Mouse (Mus musculus) right cerebral cortex, postnatal 25 days (tissue): ENCODE results near the gene Tmem129.

ENCODE experiments used
- DNase-seq: peaks from one replicate; pipeline ENCODE4 v3.0.0; 2022

Gene Tmem129

GRCm38 (mm10) chr5:33635361-33635760 is 22.9 kb downstream of the Tmem129 start:
- DNase-seq, result no peak

- no peak for DNase-seq
These were observed 25.7 kb downstream of the Tmem129 start for GRCm38 (mm10) chr5:33632526-33632925.

GRCm38 (mm10) chr5:33630615-33631014 is 27.6 kb downstream of the Tmem129 start:
- no peak for DNase-seq

- no peak for DNase-seq
These were observed 28.2 kb downstream of the Tmem129 start for GRCm38 (mm10) chr5:33630061-33630460.

- peak; percentile 100 for DNase-seq
These were observed 28.8 kb downstream of the Tmem129 start, which contains the start of the genes Fam53a and Gm9903 for GRCm38 (mm10) chr5:33629301-33629987. Gene Fam53a, minus strand, starts transcription at chr5:33629635. Gene Gm9903, plus strand, starts transcription at chr5:33629925.

GRCm38 (mm10) chr5:33628820-33629300 is 29.4 kb downstream of the Tmem129 start:
- DNase-seq, result no peak

- DNase-seq, result no peak
These were observed 30.2 kb downstream of the Tmem129 start for GRCm38 (mm10) chr5:33627968-33628367.

GRCm38 (mm10) chr5:33623766-33624165 is 34.5 kb downstream of the Tmem129 start:
- no peak for DNase-seq

- DNase-seq, result no peak
These were observed 35.5 kb downstream of the Tmem129 start for GRCm38 (mm10) chr5:33622671-33623070.

- no peak for DNase-seq
These were observed 43.8 kb downstream of the Tmem129 start for GRCm38 (mm10) chr5:33614391-33614790.

- DNase-seq, result no peak
These were observed 46.4 kb downstream of the Tmem129 start for GRCm38 (mm10) chr5:33611795-33612194.

- DNase-seq, result no peak
These were observed 49.0 kb downstream of the Tmem129 start for GRCm38 (mm10) chr5:33609226-33609625.

GRCm38 (mm10) chr5:33607434-33607833 is 50.8 kb downstream of the Tmem129 start:
- DNase-seq, result no peak

GRCm38 (mm10) chr5:33606631-33607030 is 51.6 kb downstream of the Tmem129 start:
- no peak for DNase-seq

- DNase-seq, result no peak
These were observed 52.9 kb downstream of the Tmem129 start for GRCm38 (mm10) chr5:33605314-33605713.
